Mouse (Mus musculus) CH12.LX (cell line): Measurements from ENCODE around the gene Ucn2.

Experiments
- CHD1 ChIP-seq: IDR thresholded peaks from 2 replicates; pipeline ENCODE4 v1.6.1; 2012; ENCODE audit warnings: low read depth, low read length, improper control_type of control experiment, inconsistent platforms
- CHD2 ChIP-seq: IDR thresholded peaks from 2 replicates; pipeline ENCODE4 v1.6.1; 2011; ENCODE audit warnings: low read length, improper control_type of control experiment
- CTCF ChIP-seq, 2 experiments: IDR thresholded peaks in 1 of 2; conservative IDR thresholded peaks in 1 of 2; 2 replicates each; pipeline ENCODE4 v1.5.1; 2011 to 2012; ENCODE audit warnings: low read depth in 2 of 2, low read length in 2 of 2, improper control_type of control experiment in 1 of 2, inconsistent platforms in 1 of 2, mild to moderate bottlenecking in 1 of 2, moderate library complexity in 1 of 2
- ELF1 ChIP-seq: IDR thresholded peaks from 2 replicates; pipeline ENCODE4 v1.6.1; 2014; ENCODE audit warnings: low read depth, mild to moderate bottlenecking, inconsistent platforms, low read length, improper control_type of control experiment
- EP300 ChIP-seq: IDR thresholded peaks from 2 replicates; pipeline ENCODE4 v1.6.1; 2011; ENCODE audit warnings: low read length, improper control_type of control experiment
- ETS1 ChIP-seq: conservative IDR thresholded peaks from 2 replicates; pipeline ENCODE4 v1.6.1; 2012; ENCODE audit warnings: low read depth, mild to moderate bottlenecking, inconsistent platforms, low read length, improper control_type of control experiment, moderate library complexity
- JUND ChIP-seq: conservative IDR thresholded peaks from 2 replicates; pipeline ENCODE4 v1.6.1; 2011; ENCODE audit warnings: low read depth, low read length, improper control_type of control experiment
- MAFK ChIP-seq: IDR thresholded peaks from 2 replicates; pipeline ENCODE4 v1.6.1; 2011; ENCODE audit warnings: low read length, improper control_type of control experiment; ENCODE audit not compliant: insufficient replicate concordance
- NELFE ChIP-seq: IDR thresholded peaks from 2 replicates; pipeline ENCODE4 v1.6.1; 2011; ENCODE audit warnings: low read depth, low read length, improper control_type of control experiment
- POLR2A ChIP-seq: IDR thresholded peaks from 2 replicates; pipeline ENCODE4 v1.6.1; 2011; ENCODE audit warnings: low read depth, mild to moderate bottlenecking, improper control_type of control experiment, low read length
- TCF12 ChIP-seq: IDR thresholded peaks from 2 replicates; pipeline ENCODE4 v1.6.1; 2014; ENCODE audit warnings: low read depth, mild to moderate bottlenecking, inconsistent platforms, low read length, improper control_type of control experiment
- USF1 ChIP-seq: IDR thresholded peaks from 2 replicates; pipeline ENCODE4 v1.6.1; 2014; ENCODE audit warnings: low read depth, mild to moderate bottlenecking, inconsistent platforms, low read length, improper control_type of control experiment
- ZKSCAN1 ChIP-seq: IDR thresholded peaks from 2 replicates; pipeline ENCODE4 v1.6.1; 2012; ENCODE audit warnings: low read depth, inconsistent platforms, low read length, improper control_type of control experiment, borderline replicate concordance
- ZMIZ1 ChIP-seq: IDR thresholded peaks from 2 replicates; pipeline ENCODE4 v1.6.1; 2012; ENCODE audit warnings: low read depth, mild to moderate bottlenecking, inconsistent platforms, low read length, improper control_type of control experiment

DNA sequence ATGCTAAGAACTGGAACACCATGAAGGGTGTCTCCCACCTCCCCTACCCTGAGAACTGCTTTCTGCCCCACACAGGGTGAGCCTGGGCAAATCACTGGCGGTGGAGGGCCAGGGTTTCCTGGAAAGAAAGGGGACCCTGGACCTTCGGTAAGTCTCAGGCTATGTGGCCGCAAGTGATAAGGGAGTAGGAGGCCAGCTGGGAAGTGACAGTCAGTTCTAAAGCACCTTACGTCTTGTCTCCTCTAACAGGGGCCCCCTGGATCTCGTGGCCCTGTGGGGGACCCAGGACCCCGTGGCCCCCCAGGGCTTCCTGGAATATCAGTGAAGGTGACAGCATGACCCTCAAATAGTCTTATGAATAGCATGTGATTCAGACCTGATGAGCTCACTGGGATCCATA, 21.5 kb upstream of the Ucn2 start:
- no peak for TF ChIP-seq NELFE
- TF ChIP-seq POLR2A, result no peak
- no peak for TF ChIP-seq CTCF (conservative IDR thresholded peaks at IDR 0.05 in 1 of 2, IDR thresholded peaks at IDR 0.05 in 1 of 2; ENCODE audit: low read depth in 2 of 2, low read length in 2 of 2)
- no peak for TF ChIP-seq USF1
- no peak for TF ChIP-seq ZKSCAN1
- TF ChIP-seq ZMIZ1, result no peak
- no peak for TF ChIP-seq EP300
- no peak for TF ChIP-seq CHD2
- no peak for TF ChIP-seq ELF1
- no peak for TF ChIP-seq JUND
- no peak for TF ChIP-seq ETS1
- TF ChIP-seq CHD1, result no peak
- no peak for TF ChIP-seq TCF12
- TF ChIP-seq MAFK, result no peak
